ENCODE assay signal across 26 mouse cellular contexts in the genomic region with DNA sequence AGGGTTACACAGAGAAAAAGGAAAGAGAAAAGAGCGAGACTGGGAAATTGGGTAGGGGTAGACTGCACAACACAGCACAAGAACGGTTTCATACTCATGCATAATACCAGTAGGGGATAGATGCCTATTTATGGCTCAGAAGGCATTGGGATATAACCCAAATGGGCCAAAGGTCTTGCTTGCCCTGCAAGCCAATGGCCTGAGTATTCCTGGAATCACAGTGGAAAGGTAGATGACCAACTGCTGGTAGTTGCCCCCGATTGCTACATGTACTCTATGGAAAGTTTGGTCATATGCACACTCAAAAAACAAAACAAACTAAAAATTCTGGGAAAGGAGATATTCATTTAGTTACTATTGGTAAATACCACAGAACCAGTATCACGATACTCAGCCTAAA. TPM values are rescaled to one million over a fixed set of nuclear protein-coding genes. Genes with fewer than 3 reads are reported as not detected.
A peak's percentile ranks its signal among the peaks of the same experiment; 100 is the strongest.
DNase-seq lines count a peak whose midpoint lies in the region; ATAC-seq and TF ChIP-seq lines count a peak whose summit lies in the region.
"Had no signal": no experiment of that assay in that cellular context is flagged by ENCODE, and none has a peak within 500 bp of the region (broad histone marks: within the 10 kb centered on the region; RNA-seq: fewer than 3 reads in every experiment).

No protein-coding gene starts in this region.

- no peak for ATAC-seq in liver, embryonic 12.5 days
- ATAC-seq: forebrain, postnatal 0 days; inflammation-experienced regulatory T-cells, adult 6 months had no signal

- no peak for TF ChIP-seq POLR2A in liver, adult 2 months (IDR thresholded peaks at IDR 0.05; ENCODE audit: extremely low read depth, insufficient read depth, low read length)

- peak overlapping the region; percentile 61 for H3K27ac ChIP-seq in liver, adult 2 months (replicated peaks; ENCODE audit: insufficient read depth, low read depth, low read length)
- no peak overlapping the region for H3K27ac ChIP-seq in liver, embryonic 12.5 days
- H3K27ac ChIP-seq: hindbrain, embryonic 10.5 days; hindbrain, embryonic 15.5 days; layer of hippocampus, adult 2 months; limb, embryonic 13.5 days; midbrain, embryonic 12.5 days; neural tube, embryonic 13.5 days had no signal

- peaks cover 69% of the 10 kb centered on the region for H3K36me3 ChIP-seq in liver, adult 2 months (ENCODE audit: control insufficient read depth, insufficient read depth, low read length)
- peaks cover 84% of the 10 kb centered on the region for H3K36me3 ChIP-seq in liver, embryonic 12.5 days

- H3K27me3 ChIP-seq in liver, adult 2 months (ENCODE audit: control insufficient read depth, insufficient read depth, low read length), result no peaks in the 10 kb centered on the region
- no peaks in the 10 kb centered on the region for H3K27me3 ChIP-seq in liver, embryonic 12.5 days (replicated peaks)
- H3K27me3 ChIP-seq: CH12.LX; hindbrain, embryonic 15.5 days; limb, embryonic 13.5 days; midbrain, embryonic 12.5 days; neural tube, embryonic 13.5 days had no signal

- TF ChIP-seq CTCF in liver, adult 2 months (IDR thresholded peaks at IDR 0.05; ENCODE audit: low read depth, low read length), result no peak

- H3K79me2 ChIP-seq in liver, adult 2 months (ENCODE audit: control insufficient read depth, insufficient read depth, low read length), result peaks cover 2% of the 10 kb centered on the region; the same call in 1 of the 2 replicates

- no peak overlapping the region; the same call in 1 of the 2 replicates for H3K9ac ChIP-seq in liver, adult 2 months (ENCODE audit: low read depth, low read length)
- H3K9ac ChIP-seq in liver, embryonic 12.5 days, result no peak overlapping the region
- H3K9ac ChIP-seq: forebrain, postnatal 0 days; hindbrain, embryonic 15.5 days; limb, embryonic 13.5 days; midbrain, embryonic 12.5 days; neural tube, embryonic 13.5 days had no signal

- no peak overlapping the region for H3K4me2 ChIP-seq in liver, embryonic 12.5 days
- H3K4me2 ChIP-seq: hindbrain, embryonic 15.5 days; limb, embryonic 13.5 days; midbrain, embryonic 12.5 days; neural tube, embryonic 13.5 days had no signal

- H3K4me1 ChIP-seq in liver, adult 2 months (ENCODE audit: control insufficient read depth, insufficient read depth, low read length), result peaks cover 15% of the 10 kb centered on the region
- peaks cover 58% of the 10 kb centered on the region for H3K4me1 ChIP-seq in liver, embryonic 12.5 days

- H3K4me3 ChIP-seq in liver, adult 2 months (ENCODE audit: insufficient read depth, low read depth, low read length), result no peak overlapping the region
- H3K4me3 ChIP-seq in liver, embryonic 12.5 days, result no peak overlapping the region
- H3K4me3 ChIP-seq: erythroblast, embryonic 14.5 days; hindbrain, embryonic 10.5 days; hindbrain, embryonic 15.5 days; layer of hippocampus, adult 2 months; limb, embryonic 13.5 days; midbrain, embryonic 12.5 days; neural tube, embryonic 13.5 days had no signal

- intact Hi-C loops in heart, postnatal 36 days (cut with DNase I), result no loop called here
- intact Hi-C loops in heart, postnatal 10 days (cut with DNase I), result loop anchor here (5.0 kb wide), 1 partner anchor 87 kb away; no protein-coding TSS in a partner anchor

- no peaks in the 10 kb centered on the region for H3K9me3 ChIP-seq in liver, embryonic 12.5 days (replicated peaks)
- H3K9me3 ChIP-seq: G1E; hindbrain, embryonic 15.5 days; neural tube, embryonic 13.5 days had no signal

- peak; percentile 46 for DNase-seq in adrenal gland, postnatal 10 days
- DNase-seq in adrenal gland, postnatal 4 days (ENCODE audit: low spot score in 2 of 2), result no peak
- peak; percentile 56 to 70 for DNase-seq in heart, adult 18-20 months
- DNase-seq in heart, postnatal 36 days, result no peak
- peak; percentile 85 for DNase-seq in liver, adult 2 months (ENCODE audit: extremely low read depth, low read depth, low spot score)
- peak; percentile 66 to 70 for DNase-seq in heart, postnatal 10 days
- no peak for DNase-seq in thymus, adult 18-20 months
- DNase-seq: adrenal gland, postnatal 25 days; cerebellum, adult 2 months; cerebellum, postnatal 14 days; forebrain, postnatal 0 days; gastrocnemius, postnatal 36 days; kidney, adult 11 months; lung, postnatal 36 days; right cerebral cortex, postnatal 4 days had no signal

- 35% methylated on average over 4 of the region's 4 CpGs for WGBS in liver, adult 2 months
- WGBS in liver, embryonic 12.5 days (ENCODE audit: insufficient replicate concordance), result 79% methylated on average over 4 of the region's 4 CpGs

RNA-seq across cellular contexts. Expression of gene Hspe1, which starts 8.3 kb away (rescaled TPM):
- 100 to 1,000 TPM; 366 to 527 TPM for total RNA-seq in adrenal gland, postnatal 10 days (2021)
- 100 to 1,000 TPM; 424 to 448 TPM for total RNA-seq in adrenal gland, postnatal 4 days (2021)
- 100 to 1,000 TPM; 183 to 186 TPM for total RNA-seq in heart, adult 18-20 months (2021)
- 100 to 1,000 TPM; 167 to 177 TPM for total RNA-seq in heart, postnatal 36 days (2021)
- total RNA-seq in liver, adult 2 months (2014; rRNA removed), result 194 and 259 TPM in 2 replicates
- polyA plus RNA-seq in liver, adult 2 months (2012; rRNA removed), result 29.5 and 41.5 TPM in 2 replicates
- polyA plus RNA-seq in liver, embryonic 12.5 days (2016; fragmentation: Nextera tagmentation; extraction: Ambion mirVana), result 637 and 645 TPM in 2 replicates
- total RNA-seq in heart, postnatal 10 days (2021), result 100 to 1,000 TPM; 123 to 130 TPM

RNA-seq across cellular contexts. Expression of gene Hspd1, which starts 8.4 kb away (rescaled TPM):
- 100 to 1,000 TPM; 724 to 915 TPM for total RNA-seq in adrenal gland, postnatal 10 days (2021)
- total RNA-seq in adrenal gland, postnatal 4 days (2021), result 100 to 1,000 TPM; 727 to 733 TPM
- total RNA-seq in heart, adult 18-20 months (2021), result 100 to 1,000 TPM; 420 TPM
- total RNA-seq in heart, postnatal 36 days (2021), result 100 to 1,000 TPM; 382 to 415 TPM
- 262 and 301 TPM in 2 replicates for total RNA-seq in liver, adult 2 months (2014; rRNA removed)
- polyA plus RNA-seq in liver, adult 2 months (2012; rRNA removed), result 52.3 and 59.2 TPM in 2 replicates
- polyA plus RNA-seq in liver, embryonic 12.5 days (2016; fragmentation: Nextera tagmentation; extraction: Ambion mirVana), result 563 and 590 TPM in 2 replicates
- 100 to 1,000 TPM; 352 to 382 TPM for total RNA-seq in heart, postnatal 10 days (2021)

RNA-seq across cellular contexts. Expression of gene Coq10b, which starts 27.1 kb away (rescaled TPM):
- 10 to 100 TPM; 35.7 to 82.2 TPM for total RNA-seq in adrenal gland, postnatal 10 days (2021)
- total RNA-seq in adrenal gland, postnatal 4 days (2021), result 10 to 100 TPM; 19.9 to 28.3 TPM
- 10 to 100 TPM; 33.3 to 33.7 TPM for total RNA-seq in heart, adult 18-20 months (2021)
- total RNA-seq in heart, postnatal 36 days (2021), result 10 to 100 TPM; 38.0 to 76.2 TPM
- total RNA-seq in liver, adult 2 months (2014; rRNA removed), result 43.4 and 63.2 TPM in 2 replicates
- 6.3 and 7.8 TPM in 2 replicates for polyA plus RNA-seq in liver, adult 2 months (2012; rRNA removed)
- 19.5 TPM in 2 replicates for polyA plus RNA-seq in liver, embryonic 12.5 days (2016; fragmentation: Nextera tagmentation; extraction: Ambion mirVana)
- 10 to 100 TPM; 34.8 to 38.7 TPM for total RNA-seq in heart, postnatal 10 days (2021)

RNA-seq across cellular contexts. Expression of gene Mob4, which starts 51.4 kb away (rescaled TPM):
- 100 to 1,000 TPM; 132 to 252 TPM for total RNA-seq in adrenal gland, postnatal 10 days (2021)
- total RNA-seq in adrenal gland, postnatal 4 days (2021), result 100 to 1,000 TPM; 175 to 181 TPM
- 10 to 100 TPM; 29.4 to 33.9 TPM for total RNA-seq in heart, adult 18-20 months (2021)
- 10 to 100 TPM; 30.3 to 35.4 TPM for total RNA-seq in heart, postnatal 36 days (2021)
- 25.7 and 27.8 TPM in 2 replicates for total RNA-seq in liver, adult 2 months (2014; rRNA removed)
- polyA plus RNA-seq in liver, adult 2 months (2012; rRNA removed), result 5.6 and 6.1 TPM in 2 replicates
- 55.4 and 58.8 TPM in 2 replicates for polyA plus RNA-seq in liver, embryonic 12.5 days (2016; fragmentation: Nextera tagmentation; extraction: Ambion mirVana)
- total RNA-seq in heart, postnatal 10 days (2021), result 10 to 100 TPM; 43.2 to 46.2 TPM

RNA-seq across cellular contexts. Expression of gene Sf3b1, which starts 52.4 kb away (rescaled TPM):
- total RNA-seq in adrenal gland, postnatal 10 days (2021), result 100 to 1,000 TPM; 117 to 148 TPM
- 100 to 1,000 TPM; 199 to 213 TPM for total RNA-seq in adrenal gland, postnatal 4 days (2021)
- total RNA-seq in heart, adult 18-20 months (2021), result 10 to 100 TPM; 66.1 to 77.2 TPM
- total RNA-seq in heart, postnatal 36 days (2021), result 10 to 100 TPM; 76.4 to 83.0 TPM
- total RNA-seq in liver, adult 2 months (2014; rRNA removed), result 73.8 and 89.0 TPM in 2 replicates
- 11.0 and 13.6 TPM in 2 replicates for polyA plus RNA-seq in liver, adult 2 months (2012; rRNA removed)
- polyA plus RNA-seq in liver, embryonic 12.5 days (2016; fragmentation: Nextera tagmentation; extraction: Ambion mirVana), result 161 and 169 TPM in 2 replicates
- 100 to 1,000 TPM; 115 to 139 TPM for total RNA-seq in heart, postnatal 10 days (2021)

Comparison
In these comparisons a context has a peak if more than half of its experiments do, and no peak if none do; other contexts are left out.
1. DNase-seq: peak in adrenal gland, postnatal 10 days (single experiment), heart, adult 18-20 months (2 of 2), liver, adult 2 months (single experiment) and heart, postnatal 10 days (2 of 2); none in adrenal gland, postnatal 4 days (0 of 2), heart, postnatal 36 days (0 of 2) and thymus, adult 18-20 months (0 of 2).